Mouse (Mus musculus) G1E (cell line): ENCODE results near the gene Fut8.

Experiments
- CTCF ChIP-seq: IDR thresholded peaks from 2 replicates; pipeline ENCODE4 v1.5.1; 2012; ENCODE audit warnings: low read depth, low read length, inconsistent platforms, mixed read lengths
- GATA1 ChIP-seq: IDR thresholded peaks from 2 replicates; pipeline ENCODE4 v1.6.1; 2012; ENCODE audit warnings: borderline replicate concordance, low read length, inconsistent platforms, mixed read lengths
- GATA2 ChIP-seq: IDR thresholded peaks from 2 replicates; pipeline ENCODE4 v1.6.1; 2012; ENCODE audit warnings: low read depth, low read length, inconsistent platforms, borderline replicate concordance
- POLR2AphosphoS5 ChIP-seq: IDR thresholded peaks from 2 replicates; pipeline ENCODE4 v1.6.1; 2012; ENCODE audit warnings: low read depth, low read length, inconsistent platforms; ENCODE audit not compliant: insufficient replicate concordance
- TAL1 ChIP-seq: conservative IDR thresholded peaks from 2 replicates; pipeline ENCODE4 v1.6.1; 2012; ENCODE audit warnings: low read depth, low read length, inconsistent platforms, mixed read lengths

GRCm38 (mm10) chr12:77466178-77466577, 228.3 kb downstream of the Fut8 start:
- no peak for TF ChIP-seq CTCF
- TF ChIP-seq GATA1, result no peak
- TF ChIP-seq TAL1, result no peak
- no peak for TF ChIP-seq POLR2AphosphoS5
- no peak for TF ChIP-seq GATA2
